23 mouse cellular contexts compared by ENCODE assay signal in genomic region chr4:81914971-81915370, GRCm38 (mm10).
DNase-seq lines count a peak whose midpoint lies in the region; TF ChIP-seq lines count a peak whose summit lies in the region.
"Had no signal": no experiment of that assay in that cellular context is flagged by ENCODE, and none has a peak within 500 bp of the region (broad histone marks: within the 10 kb centered on the region; RNA-seq: fewer than 3 reads in every experiment).

No protein-coding gene starts in this region.

- no peaks in the 10 kb centered on the region for H3K27me3 ChIP-seq in myocyte (ENCODE audit: control insufficient read depth, insufficient read depth, insufficient read length)
- H3K27me3 ChIP-seq in cerebellum, adult 2 months (ENCODE audit: control insufficient read depth, insufficient read depth, low read length): no peaks in the 10 kb centered on the region
- H3K27me3 ChIP-seq: CH12.LX; embryonic facial prominence, embryonic 12.5 days; forebrain, embryonic 13.5 days; forebrain, embryonic 15.5 days; Patski had no signal

- H3K4me1 ChIP-seq in cerebellum, adult 2 months (ENCODE audit: control insufficient read depth, insufficient read depth, low read length): no peaks in the 10 kb centered on the region
- H3K4me1 ChIP-seq: embryonic facial prominence, embryonic 10.5 days; embryonic facial prominence, embryonic 12.5 days; forebrain, embryonic 15.5 days had no signal

- no peaks in the 10 kb centered on the region for H3K79me2 ChIP-seq in myocyte (ENCODE audit: control insufficient read depth, insufficient read depth)

- WGBS in cerebellum, adult 2 months: 97% methylated on average over 2 of the region's 2 CpGs

- H3K4me3 ChIP-seq in myocyte: no peak overlapping the region
- H3K4me3 ChIP-seq in cerebellum, adult 2 months (replicated peaks; ENCODE audit: insufficient read depth, low read depth, low read length): no peak overlapping the region
- H3K4me3 ChIP-seq: embryonic facial prominence, embryonic 10.5 days; embryonic facial prominence, embryonic 12.5 days; forebrain, embryonic 13.5 days; forebrain, embryonic 15.5 days had no signal

- peak; percentile 57 for DNase-seq in 3134 (ENCODE audit: extremely low read depth, insufficient read length, low spot score)
- peak; percentile 91 for DNase-seq in Muller cell, postnatal 12 days (ENCODE audit: inconsistent ontology term)
- no peak for DNase-seq in cerebellum, adult 2 months
- no peak for DNase-seq in layer of hippocampus, adult 9-11 months
- DNase-seq: adrenal gland, adult 8-10 months; adrenal gland, postnatal 14 days; adrenal gland, postnatal 36 days; B cell, adult 2 months; cerebellum, adult 11-12 months; cerebellum, adult 8-10 months; cerebellum, adult 9-11 months; cerebellum, postnatal 14 days; cerebellum, postnatal 36 days; embryo, embryonic 11 days; forebrain, postnatal 0 days had no signal

- H3K4me2 ChIP-seq in myocyte (ENCODE audit: low read depth): no peak overlapping the region
- H3K4me2 ChIP-seq: embryonic facial prominence, embryonic 12.5 days; forebrain, embryonic 13.5 days; forebrain, embryonic 15.5 days had no signal

- TF ChIP-seq CTCF in cerebellum, adult 2 months (IDR thresholded peaks at IDR 0.05; ENCODE audit: borderline replicate concordance, insufficient read depth, low read depth, low read length): no peak

- H3K36me3 ChIP-seq in myocyte (ENCODE audit: control insufficient read depth, insufficient read depth): no peaks in the 10 kb centered on the region
- H3K36me3 ChIP-seq: embryonic facial prominence, embryonic 10.5 days; embryonic facial prominence, embryonic 12.5 days; forebrain, embryonic 15.5 days; G1E had no signal

- TF ChIP-seq POLR2A in myocyte (IDR thresholded peaks at IDR 0.05; ENCODE audit: insufficient read length, low read depth): no peak
- no peak for TF ChIP-seq POLR2A in cerebellum, adult 2 months (IDR thresholded peaks at IDR 0.05; ENCODE audit: borderline replicate concordance, insufficient read depth, low read length)

- no peak overlapping the region for H3K27ac ChIP-seq in cerebellum, adult 2 months (ENCODE audit: insufficient read depth, low read length)
- H3K27ac ChIP-seq: embryonic facial prominence, embryonic 10.5 days; embryonic facial prominence, embryonic 12.5 days; forebrain, embryonic 13.5 days; forebrain, embryonic 15.5 days had no signal

- H3ac ChIP-seq in myocyte (ENCODE audit: control insufficient read depth, insufficient read length): no peak overlapping the region

TF ChIP-seq in myocyte, 11 proteins besides CTCF, POLR2A, EP300 and RAD21:
- TF ChIP-seq CEBPB (IDR thresholded peaks at IDR 0.05; ENCODE audit: insufficient read depth, poor library complexity, severe bottlenecking): 0 out of 2 replicates have a peak, but pooled peaks have one; percentile 4
- no peak for TF ChIP-seq E2F4 (IDR thresholded peaks at IDR 0.05; ENCODE audit: insufficient read depth)
- TF ChIP-seq MAX (IDR thresholded peaks at IDR 0.05; ENCODE audit: low read depth): no peak

Comparison
In these comparisons a context has a peak if more than half of its experiments do, and no peak if none do; other contexts are left out.
1. DNase-seq: peak in 3134 (single experiment) and Muller cell, postnatal 12 days (single experiment); none in cerebellum, adult 2 months (0 of 2) and layer of hippocampus, adult 9-11 months (single experiment).